Mouse (Mus musculus): ENCODE measurements around the gene Filip1.

- TF ChIP-seq CTCF (IDR thresholded peaks at IDR 0.05; ENCODE audit: borderline replicate concordance, extremely low read depth, insufficient read depth, insufficient read length) = no peak
- no peak for TF ChIP-seq POLR2A (IDR thresholded peaks at IDR 0.05; ENCODE audit: borderline replicate concordance, extremely low read depth, insufficient read depth, insufficient read length, poor library complexity, severe bottlenecking)
These were observed 132.6 kb downstream of the Filip1 start for GRCm38 (mm10) chr9:79880031-79880430.

Data from brain, embryonic 14.5 days (tissue).